Mouse (Mus musculus): ENCODE data around the gene Smarca4.

DNA sequence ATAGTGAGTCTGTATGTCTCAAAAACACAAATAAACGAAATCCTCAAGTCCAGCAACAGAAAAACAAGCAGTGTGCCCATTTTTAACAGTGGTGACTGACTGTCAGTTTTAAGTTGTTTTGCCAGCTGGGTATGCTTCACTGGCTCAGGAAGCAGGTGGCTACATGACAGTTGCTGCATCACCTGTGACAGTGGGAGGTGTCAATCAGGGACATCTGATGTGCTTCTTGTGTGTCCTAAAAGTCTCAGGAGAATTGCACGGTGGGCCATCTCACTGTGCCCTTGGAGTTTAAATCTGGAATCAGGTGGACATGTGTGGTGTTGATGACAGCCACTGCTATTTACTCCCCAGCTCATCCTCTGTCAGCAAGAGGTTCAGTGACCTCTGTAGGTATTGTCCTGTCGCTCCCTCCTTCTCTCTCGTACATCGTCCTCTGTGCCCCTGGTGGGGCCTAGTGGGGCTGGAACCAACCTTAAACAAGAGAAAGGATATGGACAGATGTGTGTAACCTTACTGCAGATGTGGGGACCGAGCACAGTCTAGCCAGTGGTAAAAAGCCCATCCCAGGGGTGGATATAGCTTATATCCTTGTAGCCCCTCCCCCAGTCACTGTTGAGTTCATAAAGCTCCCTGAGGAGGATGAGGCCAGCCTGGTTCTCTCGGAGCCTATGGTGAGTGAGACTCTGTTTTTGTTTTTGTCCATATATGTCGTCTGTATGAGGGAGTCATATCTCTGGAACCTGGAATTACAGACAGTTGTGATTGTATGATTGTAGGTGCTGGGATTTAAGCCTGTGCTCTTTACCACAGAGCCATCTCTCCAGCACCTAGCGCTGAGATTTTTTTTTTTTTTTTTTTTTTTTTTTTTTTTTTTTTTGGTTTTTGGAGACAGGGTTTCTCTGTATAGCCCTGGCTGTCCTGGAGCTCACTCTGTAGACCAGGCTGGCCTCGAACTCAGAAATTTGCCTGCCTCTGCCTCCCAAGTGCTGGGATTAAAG lies 9.7 kb downstream of the Smarca4 start:
- TF ChIP-seq POLR2A (IDR thresholded peaks at IDR 0.05; ENCODE audit: extremely low read depth, insufficient read depth, low read length) (no peak), CTCF (IDR thresholded peaks at IDR 0.05; ENCODE audit: extremely low read depth, insufficient read depth, low read length) (no peak)
